Mouse (Mus musculus) embryonic fibroblast, embryonic 13.5 days (primary cell): ENCODE data around the gene 2310011J03Rik.

Experiments used
- CTCF ChIP-seq: IDR thresholded peaks from 2 replicates; pipeline ENCODE4 v1.5.1; 2011; ENCODE audit warnings: mild to moderate bottlenecking, control low read depth, low read length, moderate library complexity, borderline replicate concordance; ENCODE audit not compliant: insufficient read depth
- POLR2A ChIP-seq: IDR thresholded peaks from 2 replicates; pipeline ENCODE4 v1.6.1; 2011; ENCODE audit warnings: low read depth, mild to moderate bottlenecking, control low read depth, low read length, moderate library complexity

- TF ChIP-seq POLR2A (no peak), CTCF (no peak)
These were observed 49.0 kb downstream of the 2310011J03Rik start for GRCm38 (mm10) chr10:80271186-80271843.
